Mouse (Mus musculus): Measurements from ENCODE around the gene Rassf2. TPM values are rescaled to one million over a fixed set of nuclear protein-coding genes. Genes with fewer than 3 reads are reported as not detected.

Rassf2 gene
- polyA plus RNA-seq, 1 experiment: 0.94 TPM

GRCm38 (mm10) chr2:131982546-131983196 is 47.4 kb downstream of the Rassf2 start:
- Histone ChIP-seq H3K79me2 (ENCODE audit: control insufficient read depth, insufficient read depth) (no peaks in the 10 kb centered on the region), H3K36me3 (ENCODE audit: control insufficient read depth, insufficient read depth) (no peaks in the 10 kb centered on the region), H3ac (ENCODE audit: control insufficient read depth, insufficient read length, low read depth) (no peak overlapping the region), H3K79me3 (ENCODE audit: low read depth) (no peaks in the 10 kb centered on the region), H3K4me3 (ENCODE audit: insufficient read depth, poor library complexity, severe bottlenecking) (no peak overlapping the region), H3K27me3 (ENCODE audit: control insufficient read depth, insufficient read depth, insufficient read length) (no peaks in the 10 kb centered on the region)
- no peak for TF ChIP-seq MYOG (IDR thresholded peaks at IDR 0.05; ENCODE audit: control insufficient read depth, extremely low read depth, insufficient read length)
- peak; percentile 89 for TF ChIP-seq CTCF (IDR thresholded peaks at IDR 0.05; ENCODE audit: control insufficient read depth, insufficient read depth, insufficient read length)

DNA sequence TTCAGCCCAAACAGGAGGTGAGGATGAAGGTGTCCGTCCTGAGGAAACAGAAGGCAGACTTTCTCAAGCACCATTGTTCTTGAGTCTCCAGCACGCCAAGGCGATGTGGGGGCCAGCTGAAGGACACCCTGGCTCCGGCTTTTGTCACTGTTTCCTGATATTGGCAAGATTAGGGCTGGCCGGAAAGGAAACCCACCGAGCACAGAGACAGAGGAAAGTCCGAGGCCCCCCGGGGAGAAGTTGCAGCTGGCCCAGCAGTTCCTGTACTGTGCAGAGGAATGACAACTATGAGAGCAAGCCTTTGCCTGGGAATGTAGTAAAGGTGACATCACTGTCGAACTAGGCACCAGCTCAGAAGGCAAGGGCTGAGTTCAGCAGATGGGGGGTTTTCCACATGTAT is 49.2 kb downstream of the Rassf2 start:
- TF ChIP-seq CEBPB (IDR thresholded peaks at IDR 0.05; ENCODE audit: low read depth) (no peak), MYOD1 (IDR thresholded peaks at IDR 0.05; ENCODE audit: control insufficient read depth, insufficient read length, low read depth) (no peak), FOSL1 (IDR thresholded peaks at IDR 0.05; ENCODE audit: insufficient read depth, low read length, poor library complexity, severe bottlenecking) (no peak), MYOG (IDR thresholded peaks at IDR 0.05; ENCODE audit: control insufficient read depth, extremely low read depth, insufficient read length) (no peak), MAX (IDR thresholded peaks at IDR 0.05) (no peak), USF1 (IDR thresholded peaks at IDR 0.05; ENCODE audit: low read depth) (no peak), CTCF (IDR thresholded peaks at IDR 0.05; ENCODE audit: control insufficient read depth, insufficient read depth, insufficient read length) (no peak)

GRCm38 (mm10) chr2:131976663-131977062 is 53.4 kb downstream of the Rassf2 start:
- H3ac ChIP-seq (ENCODE audit: control insufficient read depth, insufficient read length, low read depth): no peak overlapping the region
- TF ChIP-seq MYOG (IDR thresholded peaks at IDR 0.05; ENCODE audit: control insufficient read depth, extremely low read depth, insufficient read length): no peak
- no peak for TF ChIP-seq CTCF (IDR thresholded peaks at IDR 0.05; ENCODE audit: control insufficient read depth, insufficient read depth, insufficient read length)
- TF ChIP-seq MYOD1 (IDR thresholded peaks at IDR 0.05; ENCODE audit: control insufficient read depth, insufficient read length, low read depth): no peak
- no peak for TF ChIP-seq MAX (IDR thresholded peaks at IDR 0.05)
- no peak for TF ChIP-seq USF1 (IDR thresholded peaks at IDR 0.05; ENCODE audit: low read depth)
- no peak for TF ChIP-seq FOSL1 (IDR thresholded peaks at IDR 0.05; ENCODE audit: insufficient read depth, low read length, poor library complexity, severe bottlenecking)
- TF ChIP-seq CEBPB (IDR thresholded peaks at IDR 0.05; ENCODE audit: low read depth): no peak

More for the DNA sequence above, 49.2 kb downstream of the Rassf2 start:
- H3ac ChIP-seq (ENCODE audit: control insufficient read depth, insufficient read length, low read depth): no peak overlapping the region
- no peak overlapping the region for H3K4me3 ChIP-seq (ENCODE audit: insufficient read depth, poor library complexity, severe bottlenecking)
- H3K27me3 ChIP-seq (ENCODE audit: control insufficient read depth, insufficient read depth, insufficient read length): no peaks in the 10 kb centered on the region
- no peaks in the 10 kb centered on the region for H3K79me3 ChIP-seq (ENCODE audit: low read depth)
- no peaks in the 10 kb centered on the region for H3K36me3 ChIP-seq (ENCODE audit: control insufficient read depth, insufficient read depth)
- H3K79me2 ChIP-seq (ENCODE audit: control insufficient read depth, insufficient read depth): no peaks in the 10 kb centered on the region

GRCm38 (mm10) chr2:131971098-131971497 is 59.0 kb downstream of the Rassf2 start:
- Histone ChIP-seq H3K4me3 (ENCODE audit: insufficient read depth, poor library complexity, severe bottlenecking) (no peak overlapping the region), H3K36me3 (ENCODE audit: control insufficient read depth, insufficient read depth) (no peaks in the 10 kb centered on the region), H3K27me3 (ENCODE audit: control insufficient read depth, insufficient read depth, insufficient read length) (no peaks in the 10 kb centered on the region), H3K79me2 (ENCODE audit: control insufficient read depth, insufficient read depth) (no peaks in the 10 kb centered on the region), H3ac (ENCODE audit: control insufficient read depth, insufficient read length, low read depth) (no peak overlapping the region), H3K79me3 (ENCODE audit: low read depth) (no peaks in the 10 kb centered on the region)
- TF ChIP-seq MYOD1 (IDR thresholded peaks at IDR 0.05; ENCODE audit: control insufficient read depth, insufficient read length, low read depth) (no peak), MAX (IDR thresholded peaks at IDR 0.05) (no peak), FOSL1 (IDR thresholded peaks at IDR 0.05; ENCODE audit: insufficient read depth, low read length, poor library complexity, severe bottlenecking) (no peak), MYOG (IDR thresholded peaks at IDR 0.05; ENCODE audit: control insufficient read depth, extremely low read depth, insufficient read length) (no peak), USF1 (IDR thresholded peaks at IDR 0.05; ENCODE audit: low read depth) (no peak), CEBPB (IDR thresholded peaks at IDR 0.05; ENCODE audit: low read depth) (no peak)

More at GRCm38 (mm10) chr2:131976663-131977062, 53.4 kb downstream of the Rassf2 start:
- Histone ChIP-seq H3K27me3 (ENCODE audit: control insufficient read depth, insufficient read depth, insufficient read length) (no peaks in the 10 kb centered on the region), H3K4me3 (ENCODE audit: insufficient read depth, poor library complexity, severe bottlenecking) (no peak overlapping the region), H3K79me2 (ENCODE audit: control insufficient read depth, insufficient read depth) (no peaks in the 10 kb centered on the region), H3K79me3 (ENCODE audit: low read depth) (no peaks in the 10 kb centered on the region), H3K36me3 (ENCODE audit: control insufficient read depth, insufficient read depth) (no peaks in the 10 kb centered on the region)

- TF ChIP-seq CTCF (IDR thresholded peaks at IDR 0.05; ENCODE audit: control insufficient read depth, insufficient read depth, insufficient read length) (no peak), MYOD1 (IDR thresholded peaks at IDR 0.05; ENCODE audit: control insufficient read depth, insufficient read length, low read depth) (no peak), USF1 (IDR thresholded peaks at IDR 0.05; ENCODE audit: low read depth) (no peak), MAX (IDR thresholded peaks at IDR 0.05) (no peak), CEBPB (IDR thresholded peaks at IDR 0.05; ENCODE audit: low read depth) (no peak)
- Histone ChIP-seq H3K36me3 (ENCODE audit: control insufficient read depth, insufficient read depth) (no peaks in the 10 kb centered on the region), H3K27me3 (ENCODE audit: control insufficient read depth, insufficient read depth, insufficient read length) (no peaks in the 10 kb centered on the region), H3K79me3 (ENCODE audit: low read depth) (no peaks in the 10 kb centered on the region), H3K4me3 (ENCODE audit: insufficient read depth, poor library complexity, severe bottlenecking) (no peak overlapping the region), H3K79me2 (ENCODE audit: control insufficient read depth, insufficient read depth) (no peaks in the 10 kb centered on the region), H3ac (ENCODE audit: control insufficient read depth, insufficient read length, low read depth) (no peak overlapping the region)
These were observed 59.5 kb downstream of the Rassf2 start for GRCm38 (mm10) chr2:131970597-131970996.

DNA sequence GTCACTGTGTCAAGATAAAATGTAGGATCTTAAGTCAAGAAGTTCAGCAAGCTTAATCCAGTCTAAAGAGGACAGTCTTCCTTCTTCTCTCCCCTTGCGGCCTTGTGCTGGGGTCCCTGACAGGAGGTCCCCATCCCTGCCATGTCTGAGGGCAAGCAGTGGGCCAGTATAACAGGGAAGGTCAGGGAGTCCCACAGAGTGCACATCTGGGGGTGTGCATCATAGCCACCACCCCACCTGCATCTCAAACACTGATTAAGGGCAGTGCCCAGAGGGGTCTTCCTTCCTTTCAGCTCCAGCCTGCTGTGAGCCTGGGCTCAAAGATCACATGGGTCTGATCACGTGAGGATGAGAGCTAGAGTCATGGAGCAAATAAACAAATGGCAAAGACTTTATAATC is 68.4 kb downstream of the Rassf2 start:
- no peaks in the 10 kb centered on the region for H3K36me3 ChIP-seq (ENCODE audit: control insufficient read depth, insufficient read depth)
- H3K79me2 ChIP-seq (ENCODE audit: control insufficient read depth, insufficient read depth): no peaks in the 10 kb centered on the region
- TF ChIP-seq MYOG (IDR thresholded peaks at IDR 0.05; ENCODE audit: control insufficient read depth, extremely low read depth, insufficient read length) (no peak), FOSL1 (IDR thresholded peaks at IDR 0.05; ENCODE audit: insufficient read depth, low read length, poor library complexity, severe bottlenecking) (no peak), USF1 (IDR thresholded peaks at IDR 0.05; ENCODE audit: low read depth) (peak; percentile 5), MYOD1 (IDR thresholded peaks at IDR 0.05; ENCODE audit: control insufficient read depth, insufficient read length, low read depth) (no peak)
- no peak overlapping the region for H3K4me3 ChIP-seq (ENCODE audit: insufficient read depth, poor library complexity, severe bottlenecking)
- H3K27me3 ChIP-seq (ENCODE audit: control insufficient read depth, insufficient read depth, insufficient read length): peaks cover 4% of the 10 kb centered on the region
- no peak overlapping the region for H3ac ChIP-seq (ENCODE audit: control insufficient read depth, insufficient read length, low read depth)
- no peaks in the 10 kb centered on the region for H3K79me3 ChIP-seq (ENCODE audit: low read depth)

Measured in C2C12 (cell line).